Comparison of ENCODE assay signal across 9 mouse cellular contexts in genomic region chr1:194624411-194624810, GRCm38 (mm10). TPM values are rescaled to one million over a fixed set of nuclear protein-coding genes. Genes with fewer than 3 reads are reported as not detected.
DNase-seq lines count a peak whose midpoint lies in the region; ATAC-seq lines count a peak whose summit lies in the region.
"Had no signal": no experiment of that assay in that cellular context is flagged by ENCODE, and none has a peak within 500 bp of the region (broad histone marks: within the 10 kb centered on the region; RNA-seq: fewer than 3 reads in every experiment).

No protein-coding gene starts in this region.

- no peaks in the 10 kb centered on the region; the same call in 1 of the 2 replicates for H3K27me3 ChIP-seq in hindbrain, embryonic 16.5 days (replicated peaks; ENCODE audit: control insufficient read depth, insufficient read depth, low read length)
- H3K27me3 ChIP-seq: Patski had no signal

- peak overlapping the region; percentile 97 for H3K4me3 ChIP-seq in hindbrain, embryonic 16.5 days (ENCODE audit: low read length)

- ATAC-seq in frontal cortex, adult (ENCODE audit: low TSS enrichment): peak; percentile 43
- no peak for ATAC-seq in hindbrain, embryonic 16.5 days
- ATAC-seq: Patski had no signal

- no peak for DNase-seq in frontal cortex, postnatal 25 days (ENCODE audit: low spot score in 2 of 2)
- DNase-seq in right cerebral cortex, postnatal 10 days (ENCODE audit: low spot score in 2 of 2): peak; percentile 59
- DNase-seq in right cerebral cortex, postnatal 4 days: no peak
- DNase-seq in urinary bladder, postnatal 4 days (ENCODE audit: low spot score in 2 of 2): no peak
- DNase-seq in thymus, postnatal 0 days (ENCODE audit: low spot score): no peak
- DNase-seq in layer of hippocampus, postnatal 36 days: no peak

- WGBS in hindbrain, embryonic 16.5 days: 42% methylated on average over 2 of the region's 2 CpGs

- peaks cover 57% of the 10 kb centered on the region for H3K4me1 ChIP-seq in hindbrain, embryonic 16.5 days (ENCODE audit: control insufficient read depth, insufficient read depth, low read depth, low read length)

- H3K27ac ChIP-seq in hindbrain, embryonic 16.5 days (ENCODE audit: low read depth, low read length): no peak overlapping the region

- no peaks in the 10 kb centered on the region for H3K36me3 ChIP-seq in hindbrain, embryonic 16.5 days (ENCODE audit: control insufficient read depth, insufficient read depth, low read length)

- H3K9me3 ChIP-seq in hindbrain, embryonic 16.5 days (ENCODE audit: control insufficient read depth, low read length): no peaks in the 10 kb centered on the region

- peak overlapping the region; percentile 39 for H3K9ac ChIP-seq in hindbrain, embryonic 16.5 days (ENCODE audit: low read depth, low read length)

- peak overlapping the region; percentile 90 for H3K4me2 ChIP-seq in hindbrain, embryonic 16.5 days (ENCODE audit: low read length)

RNA-seq across cellular contexts. Expression of gene Plxna2, which starts 6.4 kb away (rescaled TPM):
- 24.2 and 28.3 TPM in 2 replicates for polyA plus RNA-seq in hindbrain, embryonic 16.5 days (2015; fragmentation: Nextera tagmentation; extraction: Ambion mirVana)
- 0.87 and 0.95 TPM in 2 replicates for polyA plus RNA-seq in thymus, postnatal 0 days (2015; fragmentation: Nextera tagmentation; extraction: Ambion mirVana)
- total RNA-seq in layer of hippocampus, postnatal 36 days (2021): 10 to 100 TPM; 65.0 to 73.0 TPM

Comparison
In these comparisons a context has a peak if more than half of its experiments do, and no peak if none do; other contexts are left out.
1. DNase-seq: peak in right cerebral cortex, postnatal 10 days (2 of 2); none in frontal cortex, postnatal 25 days (0 of 2), right cerebral cortex, postnatal 4 days (single experiment), urinary bladder, postnatal 4 days (0 of 2), thymus, postnatal 0 days (single experiment) and layer of hippocampus, postnatal 36 days (0 of 2).
2. RNA of gene Plxna2, which starts 6.4 kb away (polyA plus RNA-seq): 24.2 to 28.3 TPM in hindbrain, embryonic 16.5 days; 0.87 to 0.95 TPM in thymus, postnatal 0 days; every median in the first group is over 10 times any median in the second.